Mouse (Mus musculus): Measurements from ENCODE around the gene Lrrc46.

- TF ChIP-seq EP300 (IDR thresholded peaks at IDR 0.05), result no peak
- no peak for TF ChIP-seq CTCF (IDR thresholded peaks at IDR 0.05)
Observed at GRCm38 (mm10) chr11:97049492-97050085, 8.4 kb upstream of the Lrrc46 start.

Measured in lung, postnatal 0 days (tissue).